Mouse (Mus musculus): ENCODE measurements around the gene Gns.

GRCm38 (mm10) chr10:121429981-121430682, 65.2 kb downstream of the Gns start:
- TF ChIP-seq ZNF384 (IDR thresholded peaks at IDR 0.05; ENCODE audit: low read depth, low read length) (no peak), ZC3H11A (IDR thresholded peaks at IDR 0.05; ENCODE audit: borderline replicate concordance, low read depth, low read length) (no peak), CHD2 (IDR thresholded peaks at IDR 0.05; ENCODE audit: low read depth, low read length) (no peak)
